Mouse (Mus musculus) G1E-ER4 (cell line): ENCODE data around the gene Mical2. TPM values are rescaled to one million over a fixed set of nuclear protein-coding genes. Genes with fewer than 3 reads are reported as not detected.

Source experiments
- GATA1 ChIP-seq: IDR thresholded peaks from one replicate; pipeline ENCODE4 v1.8.0; 2012; ENCODE audit warnings: low read length, inconsistent platforms
- polyA plus RNA-seq: library from polyadenylated mRNA; stranded (reverse); fragments of >175 nt; gene quantifications from 2 replicates; pipeline ENCODE4 v1.2.3, GENCODE M21; 2012

Mical2 gene
- polyA plus RNA-seq, 1 experiment: not detected

GRCm38 (mm10) chr7:112444985-112445367 is 219.3 kb downstream of the Mical2 start:
- no peak for TF ChIP-seq GATA1

- TF ChIP-seq GATA1: no peak
These were observed 220.8 kb downstream of the Mical2 start for GRCm38 (mm10) chr7:112446498-112446897.

DNA sequence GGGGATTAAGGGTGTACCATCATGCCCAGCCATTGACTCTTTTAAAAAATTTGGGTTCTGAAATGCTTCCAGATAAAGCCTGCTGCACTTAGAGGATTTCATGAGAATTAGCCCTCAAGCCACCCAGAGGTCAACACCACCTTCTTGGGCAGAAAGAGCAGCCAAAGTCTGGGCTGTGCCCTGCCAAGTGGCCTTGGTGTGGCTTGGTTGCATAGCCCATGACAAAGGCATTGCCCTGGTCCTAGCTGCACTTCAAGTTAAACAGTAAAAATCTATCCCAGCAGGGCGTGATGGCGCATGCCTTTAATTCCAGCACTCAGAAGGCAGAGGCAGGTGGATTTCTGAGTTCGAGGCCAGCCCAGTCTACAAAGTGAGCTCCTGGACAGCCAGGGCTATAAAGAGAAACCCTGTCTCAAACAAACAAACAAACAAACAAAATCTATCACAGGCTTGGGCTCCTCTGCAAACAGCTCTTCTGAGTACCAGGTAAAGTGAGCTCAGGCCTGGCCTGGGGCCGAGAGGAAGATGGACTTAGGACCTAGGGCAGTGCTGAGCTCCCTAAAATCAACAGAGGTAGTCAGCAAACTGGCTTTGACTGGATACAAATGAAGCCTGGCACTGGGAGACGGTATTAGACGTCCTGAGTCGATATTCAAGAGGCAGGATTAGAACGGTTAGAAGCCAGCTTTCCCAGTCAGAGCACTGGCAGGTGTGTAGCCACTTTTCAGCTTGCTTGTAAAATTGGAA is 224.5 kb downstream of the Mical2 start:
- TF ChIP-seq GATA1: no peak

- TF ChIP-seq GATA1: no peak
These were observed 226.8 kb downstream of the Mical2 start for GRCm38 (mm10) chr7:112452471-112452870.

DNA sequence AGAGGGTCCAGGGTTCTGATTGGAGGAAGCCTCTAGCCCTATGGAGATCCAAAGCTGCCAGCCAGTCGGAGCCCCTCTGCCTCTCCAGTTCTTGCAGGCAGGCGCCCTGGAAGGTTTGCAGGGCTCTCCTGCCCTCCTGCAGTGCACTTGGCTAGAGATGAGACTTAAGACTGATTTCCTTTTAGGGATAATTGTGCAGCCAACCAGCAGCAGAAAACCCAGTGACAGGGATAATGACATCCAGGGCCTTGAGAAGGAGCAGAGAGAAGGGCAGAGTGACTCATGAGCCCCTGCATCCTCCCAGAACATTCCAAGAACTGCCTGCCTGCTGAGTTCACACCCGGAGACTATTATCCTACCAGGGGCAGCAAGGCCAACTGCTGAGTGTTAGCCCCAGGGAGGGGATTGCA is 228.2 kb downstream of the Mical2 start:
- TF ChIP-seq GATA1: no peak

DNA sequence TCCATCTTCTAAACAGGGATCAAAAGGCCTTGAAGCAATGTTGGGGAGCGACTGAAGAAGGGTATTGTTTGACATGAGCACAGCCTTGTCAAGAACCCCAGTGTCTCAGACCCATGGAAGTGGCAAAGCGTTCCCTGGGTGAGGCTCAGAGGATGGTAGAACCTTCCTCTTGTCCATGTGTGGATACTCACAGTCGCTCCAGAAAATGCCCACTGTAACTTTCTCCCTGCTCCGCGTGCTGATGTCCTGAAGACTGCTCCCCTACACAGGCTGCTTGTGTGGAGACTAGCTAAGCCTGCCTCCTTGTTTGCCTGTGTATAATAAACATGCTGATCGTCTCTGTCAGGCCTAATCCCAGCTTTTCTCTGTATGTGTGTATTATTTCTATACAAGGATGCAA is 228.7 kb downstream of the Mical2 start:
- TF ChIP-seq GATA1: no peak

DNA sequence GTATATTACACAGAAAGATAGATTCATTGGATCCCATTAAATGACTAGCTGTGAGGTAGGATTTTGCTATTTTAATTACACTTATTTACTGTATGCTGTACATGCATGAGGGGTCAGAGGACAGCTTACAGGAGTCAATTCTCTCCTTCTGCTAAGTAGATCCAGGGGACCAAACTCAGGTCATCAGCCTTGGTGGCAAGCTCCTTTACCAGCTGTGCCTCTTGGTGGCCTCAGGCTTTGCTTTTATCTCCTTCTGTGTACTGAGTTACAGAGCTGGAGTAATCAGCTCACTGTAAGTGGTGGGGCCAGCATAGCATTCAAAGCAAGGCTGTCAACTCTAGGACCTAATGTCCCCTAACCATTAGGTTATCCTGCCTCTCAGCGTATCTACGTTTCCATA is 229.3 kb downstream of the Mical2 start:
- TF ChIP-seq GATA1: no peak

DNA sequence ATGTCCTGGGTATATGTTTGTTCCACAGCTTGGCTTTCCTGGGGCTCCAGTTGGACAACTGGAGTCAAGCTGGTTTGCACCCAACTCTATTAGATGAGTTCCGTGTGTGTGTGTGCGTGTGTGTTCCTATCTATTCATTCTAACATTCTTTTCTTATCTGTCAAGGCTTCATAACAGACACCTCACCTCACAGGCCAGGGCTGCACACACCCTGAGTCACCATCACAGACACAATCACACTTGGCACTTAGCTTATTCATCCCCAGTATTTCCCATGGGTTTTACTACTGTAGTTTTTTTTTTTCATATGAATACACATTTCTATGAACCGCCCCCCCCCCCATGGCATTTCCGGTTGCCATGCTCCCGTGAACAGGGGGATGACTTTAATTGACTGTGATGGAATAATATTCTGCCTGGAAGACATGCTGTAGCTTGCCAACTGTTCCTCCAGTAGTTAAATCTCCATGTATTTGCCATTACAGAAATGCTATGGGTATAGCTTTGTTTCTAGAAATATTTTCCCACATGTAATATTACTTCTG is 230.0 kb downstream of the Mical2 start:
- no peak for TF ChIP-seq GATA1

GRCm38 (mm10) chr7:112457373-112457772 is 231.7 kb downstream of the Mical2 start:
- TF ChIP-seq GATA1: no peak

DNA sequence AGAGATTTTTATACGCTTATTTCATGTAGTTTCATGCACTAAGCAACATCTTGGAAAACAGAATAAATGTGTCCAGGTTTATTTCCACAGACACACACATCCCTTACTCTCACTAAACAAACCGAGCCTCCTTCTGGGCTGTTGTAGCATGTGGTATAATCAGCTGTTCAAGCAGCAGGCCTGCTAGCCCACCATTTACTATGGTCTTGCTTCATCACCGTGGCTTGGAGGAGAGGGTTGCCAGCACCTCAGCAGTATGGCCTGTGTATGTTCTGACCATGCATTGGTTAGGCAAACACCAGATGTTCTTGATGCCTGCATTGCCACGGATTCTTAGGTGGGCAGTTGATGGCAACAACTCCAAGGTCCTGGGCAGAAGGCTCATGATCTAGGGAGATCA is 232.3 kb downstream of the Mical2 start:
- TF ChIP-seq GATA1: no peak

GRCm38 (mm10) chr7:112458440-112458839 is 232.8 kb downstream of the Mical2 start:
- TF ChIP-seq GATA1: no peak

Other genes starting within 250 kb of the Mical2 start
- 4.2 and 6.7 TPM in 2 replicates for gene Usp47, start 202.4 kb upstream of the Mical2 start, polyA plus RNA-seq
- not detected in 2 replicates for gene Dkk3, start 66.8 kb upstream of the Mical2 start, polyA plus RNA-seq
- not detected in 2 replicates for gene Parva, start 201.6 kb downstream of the Mical2 start, polyA plus RNA-seq